Mouse (Mus musculus) midbrain, embryonic 11.5 days (tissue): ENCODE measurements around the gene Ccl26. TPM values are rescaled to one million over a fixed set of nuclear protein-coding genes. Genes with fewer than 3 reads are reported as not detected.

Experiments used
- ATAC-seq: fragments of 200-750 bp; cut with Nextera tagmentation; 2 replicates; pipeline ENCODE4 v1.8.0; 2017; ENCODE audit warnings: moderate TSS enrichment, moderate library complexity; ENCODE audit not compliant: low FRiP score
- DNase-seq: peaks from one replicate; pipeline ENCODE4 v3.0.0; 2015; ENCODE audit warnings: low spot score; ENCODE audit errors: missing footprints
- H3K27ac ChIP-seq: fragments of 300-500 bp; sonication (generic); 2 replicates; pipeline ENCODE4 v1.5.1; 2014; ENCODE audit warnings: low read depth, low read length
- H3K27me3 ChIP-seq: fragments of 300-500 bp; sonication (generic); 2 replicates; pipeline ENCODE4 v1.6.1; 2014; ENCODE audit warnings: mild to moderate bottlenecking, low read length, moderate library complexity, mixed read lengths; ENCODE audit not compliant: control insufficient read depth, insufficient read depth
- H3K36me3 ChIP-seq: fragments of 300-500 bp; sonication (generic); 2 replicates; pipeline ENCODE4 v1.6.1; 2014; ENCODE audit warnings: mild to moderate bottlenecking, low read length, moderate library complexity, mixed read lengths; ENCODE audit not compliant: control insufficient read depth, insufficient read depth
- H3K4me1 ChIP-seq: fragments of 300-500 bp; sonication (generic); 2 replicates; pipeline ENCODE4 v1.6.1; 2014; ENCODE audit warnings: low read length; ENCODE audit not compliant: control insufficient read depth, insufficient read depth
- H3K4me2 ChIP-seq: fragments of 300-500 bp; sonication (generic); 2 replicates; pipeline ENCODE4 v1.6.1; 2014; ENCODE audit warnings: mild to moderate bottlenecking, moderate library complexity
- H3K4me3 ChIP-seq: fragments of 300-500 bp; sonication (generic); 2 replicates; pipeline ENCODE4 v1.5.1; 2014; ENCODE audit warnings: low read depth, low read length
- H3K9ac ChIP-seq: fragments of 300-500 bp; sonication (generic); 2 replicates; pipeline ENCODE4 v1.6.1; 2014; ENCODE audit warnings: low read length
- H3K9me3 ChIP-seq: fragments of 300-500 bp; sonication (generic); 2 replicates; pipeline ENCODE4 v1.6.1; 2016; ENCODE audit warnings: low read length; ENCODE audit not compliant: control insufficient read depth
- WGBS: fragments of 180-500 bp; shearing (Covaris S2); extraction: QIAGEN DNeasy Blood & Tissue Kit; methylation state at CpG from one replicate; pipeline ENCODE4 v1.1.7; 2014; 5-methylcytosine and 5-hydroxymethylcytosine counted together
- polyA plus RNA-seq: library from polyadenylated mRNA; unstranded; fragments of >200 nt; fragmentation: Nextera tagmentation; extraction: Ambion mirVana; gene quantifications from 2 replicates; pipeline ENCODE4 v1.2.1, GENCODE M21; 2014

The Ccl26 gene
- polyA plus RNA-seq, 1 experiment from 2014 or later, result not detected

- H3K9ac ChIP-seq, result no peak overlapping the region
- H3K9me3 ChIP-seq, result no peaks in the 10 kb centered on the region
- H3K36me3 ChIP-seq, result no peaks in the 10 kb centered on the region
- H3K27me3 ChIP-seq, result no peaks in the 10 kb centered on the region
- no peak for ATAC-seq
- no peak overlapping the region for H3K27ac ChIP-seq
- 0 out of 2 replicates have a peak, but pooled peaks cover 2% of the 10 kb centered on the region for H3K4me1 ChIP-seq
- 80% methylated on average over 2 of the region's 2 CpGs for WGBS
- no peak overlapping the region for H3K4me2 ChIP-seq
- DNase-seq, result no peak
- no peak overlapping the region for H3K4me3 ChIP-seq
Observed at GRCm38 (mm10) chr5:135529964-135530363, 33.4 kb downstream of the Ccl26 start.

- Histone ChIP-seq H3K36me3 (no peaks in the 10 kb centered on the region), H3K4me3 (no peak overlapping the region), H3K9me3 (no peaks in the 10 kb centered on the region), H3K27me3 (no peaks in the 10 kb centered on the region), H3K9ac (no peak overlapping the region), H3K27ac (no peak overlapping the region), H3K4me2 (no peak overlapping the region), H3K4me1 (0 out of 2 replicates have a peak, but pooled peaks cover 2% of the 10 kb centered on the region)
- 72% methylated on average over 3 of the region's 3 CpGs for WGBS
- ATAC-seq, result no peak
- peak; percentile 75 for DNase-seq
Observed at GRCm38 (mm10) chr5:135529310-135529709, 34.1 kb downstream of the Ccl26 start.

GRCm38 (mm10) chr5:135527986-135528385, 35.4 kb downstream of the Ccl26 start:
- Histone ChIP-seq H3K9ac (no peak overlapping the region), H3K4me3 (no peak overlapping the region), H3K27me3 (no peaks in the 10 kb centered on the region), H3K27ac (no peak overlapping the region), H3K9me3 (no peaks in the 10 kb centered on the region), H3K4me1 (0 out of 2 replicates have a peak, but pooled peaks cover 2% of the 10 kb centered on the region), H3K4me2 (no peak overlapping the region), H3K36me3 (no peaks in the 10 kb centered on the region)
- no peak for ATAC-seq
- peak; percentile 61 for DNase-seq
- WGBS, result 43% methylated on average over 7 of the region's 7 CpGs

GRCm38 (mm10) chr5:135524660-135525560, 38.5 kb downstream of the Ccl26 start:
- Histone ChIP-seq H3K27me3 (no peaks in the 10 kb centered on the region), H3K36me3 (no peaks in the 10 kb centered on the region), H3K4me3 (no peak overlapping the region), H3K27ac (no peak overlapping the region), H3K9me3 (no peaks in the 10 kb centered on the region), H3K4me1 (0 out of 2 replicates have a peak, but pooled peaks cover 2% of the 10 kb centered on the region), H3K4me2 (no peak overlapping the region), H3K9ac (no peak overlapping the region)
- 84% methylated on average over 11 of the region's 11 CpGs for WGBS
- DNase-seq (peak; percentile 23), ATAC-seq (no peak)

GRCm38 (mm10) chr5:135524087-135524486, 39.3 kb downstream of the Ccl26 start:
- Histone ChIP-seq H3K4me2 (no peak overlapping the region), H3K27me3 (no peaks in the 10 kb centered on the region), H3K27ac (no peak overlapping the region), H3K4me3 (no peak overlapping the region), H3K9ac (no peak overlapping the region), H3K36me3 (no peaks in the 10 kb centered on the region), H3K9me3 (no peaks in the 10 kb centered on the region), H3K4me1 (0 out of 2 replicates have a peak, but pooled peaks cover 2% of the 10 kb centered on the region)
- ATAC-seq (no peak), DNase-seq (peak; percentile 17)
- 93% methylated on average over 2 of the region's 2 CpGs for WGBS

- H3K36me3 ChIP-seq, result no peaks in the 10 kb centered on the region
- H3K9ac ChIP-seq, result no peak overlapping the region
- no peaks in the 10 kb centered on the region for H3K4me1 ChIP-seq
- DNase-seq (peak; percentile 49), ATAC-seq (no peak)
- no peaks in the 10 kb centered on the region for H3K27me3 ChIP-seq
- no peak overlapping the region for H3K4me3 ChIP-seq
- no peaks in the 10 kb centered on the region for H3K9me3 ChIP-seq
- H3K27ac ChIP-seq, result no peak overlapping the region
- H3K4me2 ChIP-seq, result no peak overlapping the region
- WGBS, result 85% methylated on average over 9 of the region's 9 CpGs
Observed at GRCm38 (mm10) chr5:135522111-135522722, 41.2 kb downstream of the Ccl26 start.

- Histone ChIP-seq H3K36me3 (peaks cover 4% of the 10 kb centered on the region; the same call in 1 of the 2 replicates), H3K4me3 (no peak overlapping the region), H3K4me1 (no peaks in the 10 kb centered on the region), H3K27ac (no peak overlapping the region), H3K4me2 (no peak overlapping the region), H3K9me3 (no peaks in the 10 kb centered on the region), H3K27me3 (no peaks in the 10 kb centered on the region), H3K9ac (no peak overlapping the region)
- DNase-seq, result no peak
- 88% methylated on average over 5 of the region's 5 CpGs for WGBS
- ATAC-seq, result no peak
Observed at GRCm38 (mm10) chr5:135517348-135517883, 46.0 kb downstream of the Ccl26 start.

GRCm38 (mm10) chr5:135513131-135513530, 50.2 kb downstream of the Ccl26 start:
- DNase-seq (no peak), ATAC-seq (no peak)
- Histone ChIP-seq H3K27me3 (no peaks in the 10 kb centered on the region), H3K4me2 (no peak overlapping the region), H3K4me3 (no peak overlapping the region), H3K27ac (no peak overlapping the region), H3K9me3 (no peaks in the 10 kb centered on the region), H3K4me1 (no peaks in the 10 kb centered on the region), H3K9ac (no peak overlapping the region), H3K36me3 (peaks cover 4% of the 10 kb centered on the region; the same call in 1 of the 2 replicates)
- WGBS, result 59% methylated on average over 4 of the region's 4 CpGs

- DNase-seq, result no peak
- Histone ChIP-seq H3K4me3 (no peak overlapping the region), H3K27ac (no peak overlapping the region), H3K27me3 (no peaks in the 10 kb centered on the region), H3K9me3 (no peaks in the 10 kb centered on the region), H3K4me1 (no peaks in the 10 kb centered on the region), H3K36me3 (no peaks in the 10 kb centered on the region), H3K4me2 (no peak overlapping the region), H3K9ac (no peak overlapping the region)
- no peak for ATAC-seq
- WGBS, result 63% methylated on average over 5 of the region's 5 CpGs
Observed at GRCm38 (mm10) chr5:135511105-135511504, 52.3 kb downstream of the Ccl26 start.
